Mouse (Mus musculus) CH12F3 (cell line): ENCODE measurements around the gene Etv6.

ENCODE experiments used
- in situ Hi-C: fragments of 300-500 bp; cut with MboI; formaldehyde crosslinking; loops from 2 replicates; pipeline ENCODE4 v1.14.3; 2020; ENCODE audit warnings: low sequenced_read_pairs

Etv6 gene

DNA sequence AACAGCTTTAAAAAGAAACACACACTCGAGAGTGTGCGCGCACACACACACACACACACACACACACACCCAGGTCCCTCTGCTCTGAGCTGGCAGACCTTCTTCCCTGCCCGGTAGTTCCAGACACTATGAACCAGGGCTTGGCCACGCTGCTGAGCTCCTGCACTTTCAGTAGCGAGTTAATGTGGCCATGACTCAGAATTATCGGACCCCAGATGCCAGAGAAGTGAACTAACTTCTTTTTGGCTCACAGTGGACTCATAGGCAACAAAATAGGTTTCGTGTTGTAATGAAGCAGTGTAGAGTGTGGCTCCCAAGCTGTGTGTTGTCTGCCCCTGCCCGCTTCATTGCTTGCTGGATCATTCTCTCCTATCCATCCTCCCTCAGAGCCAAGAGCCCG lies 165.1 kb downstream of the Etv6 start:
- in situ Hi-C loops: no loop called here

DNA sequence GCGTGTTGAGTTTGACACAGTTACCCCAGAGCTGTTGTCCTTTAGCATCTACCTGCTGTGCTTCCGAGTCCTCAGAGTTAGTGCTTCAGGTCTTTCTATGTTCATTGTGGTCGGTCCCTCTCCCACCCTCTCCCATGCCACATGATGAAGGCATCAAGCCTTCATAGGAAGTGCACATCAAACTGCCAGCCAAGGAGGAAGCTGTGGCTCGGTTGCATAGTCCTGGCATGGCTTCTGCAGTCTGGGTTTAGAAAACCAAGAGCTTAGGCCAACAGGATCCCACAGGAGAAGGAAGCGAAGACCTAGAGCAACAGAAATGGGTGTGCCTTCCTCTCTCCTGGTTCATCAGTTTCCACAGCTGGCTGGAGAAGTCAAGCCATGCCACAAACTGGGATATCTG lies 166.7 kb downstream of the Etv6 start:
- in situ Hi-C loops: no loop called here

DNA sequence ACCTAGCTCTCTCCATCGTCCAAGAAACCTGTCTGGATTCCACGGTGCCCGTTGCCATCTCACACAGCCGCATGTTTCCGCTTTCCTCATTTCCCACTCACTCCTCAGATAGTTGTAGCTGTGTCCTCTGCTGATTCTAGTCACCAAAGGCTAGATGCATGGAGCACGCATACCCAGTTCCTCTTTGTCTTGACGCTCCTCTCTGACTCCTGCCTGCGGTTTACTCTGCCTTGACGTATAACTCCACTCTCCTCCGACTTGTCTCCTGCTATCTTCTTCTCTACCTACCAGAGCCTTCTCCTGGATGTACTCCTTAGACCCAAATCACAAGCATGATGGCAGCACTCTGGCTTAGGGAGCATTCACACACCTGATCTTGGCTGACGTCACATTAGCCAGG lies 169.7 kb downstream of the Etv6 start:
- in situ Hi-C loops: no loop called here

DNA sequence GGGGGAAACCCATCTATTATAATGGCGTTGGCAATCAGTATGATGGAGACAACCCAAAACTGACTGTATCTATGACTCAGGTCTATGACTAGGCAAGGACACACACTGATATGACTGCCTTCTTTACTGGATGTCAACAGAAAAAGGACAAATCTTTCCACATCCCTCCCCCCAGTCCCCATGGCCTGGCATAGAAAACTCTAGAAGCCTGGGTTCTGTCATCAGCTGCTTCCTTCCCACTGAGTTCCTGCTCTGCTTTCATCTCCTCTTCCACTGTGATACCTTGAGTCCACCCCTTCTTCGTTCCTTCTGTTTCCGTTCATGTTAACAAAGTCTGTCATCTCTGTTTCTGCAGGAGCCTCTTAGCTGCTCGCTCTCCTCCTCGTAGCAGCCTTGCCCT lies 170.2 kb downstream of the Etv6 start:
- in situ Hi-C loops: no loop called here

DNA sequence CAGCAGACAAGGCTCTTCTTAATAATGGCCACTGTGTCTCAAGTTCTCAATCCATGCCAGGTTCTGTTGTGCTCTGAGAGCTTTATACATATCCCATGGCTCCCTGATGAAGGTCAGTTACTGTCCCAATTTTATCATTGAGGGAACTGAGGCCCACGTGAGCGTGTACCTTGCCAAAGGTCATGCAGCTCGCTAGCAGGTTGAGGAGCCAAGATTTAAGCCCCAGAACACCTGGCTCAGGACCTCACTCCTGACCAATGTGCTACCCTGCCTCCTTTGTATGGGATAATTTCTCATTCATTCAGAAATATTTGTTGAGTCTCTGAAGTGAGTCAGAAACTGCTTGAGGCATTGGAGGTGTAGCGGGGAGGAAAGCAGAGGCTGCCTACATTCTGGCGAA lies 170.8 kb downstream of the Etv6 start:
- in situ Hi-C loops: no loop called here

DNA sequence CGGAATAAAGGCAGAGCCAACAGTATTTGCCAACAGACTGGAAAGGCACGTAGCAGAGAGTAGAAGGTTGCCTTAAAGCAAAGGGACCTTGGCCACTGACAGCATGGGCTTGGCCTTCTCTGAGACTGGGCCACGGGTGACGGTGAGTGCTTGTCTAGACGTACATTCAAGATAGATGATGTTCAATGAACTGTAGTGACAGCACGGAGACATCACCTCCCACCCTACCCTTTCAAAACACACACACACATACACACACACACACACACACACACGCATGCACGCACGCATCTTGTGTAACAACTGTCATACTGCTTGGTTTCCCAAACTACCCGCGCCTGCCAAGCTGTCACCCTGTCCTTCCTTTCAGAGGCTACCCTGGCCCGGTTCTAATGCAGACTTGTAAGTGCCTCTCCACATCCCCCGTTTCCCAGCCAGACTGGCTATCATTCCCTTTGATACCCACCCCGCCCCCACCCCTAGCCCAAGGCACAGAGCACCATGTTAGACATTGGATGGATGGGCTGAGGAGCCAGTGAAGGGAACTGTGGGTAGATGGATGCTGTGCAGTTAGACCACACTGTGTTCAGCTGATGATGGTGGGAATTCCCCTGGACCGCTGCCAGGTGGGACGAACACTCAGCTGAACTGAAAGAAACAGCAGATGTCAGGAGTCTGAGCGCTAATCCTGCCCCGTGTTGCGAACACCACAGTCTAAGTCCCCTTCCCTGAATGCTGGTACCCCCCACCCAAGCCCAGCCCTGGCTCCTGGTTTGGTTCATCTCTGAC lies 172.1 kb downstream of the Etv6 start:
- in situ Hi-C loops: no loop called here

DNA sequence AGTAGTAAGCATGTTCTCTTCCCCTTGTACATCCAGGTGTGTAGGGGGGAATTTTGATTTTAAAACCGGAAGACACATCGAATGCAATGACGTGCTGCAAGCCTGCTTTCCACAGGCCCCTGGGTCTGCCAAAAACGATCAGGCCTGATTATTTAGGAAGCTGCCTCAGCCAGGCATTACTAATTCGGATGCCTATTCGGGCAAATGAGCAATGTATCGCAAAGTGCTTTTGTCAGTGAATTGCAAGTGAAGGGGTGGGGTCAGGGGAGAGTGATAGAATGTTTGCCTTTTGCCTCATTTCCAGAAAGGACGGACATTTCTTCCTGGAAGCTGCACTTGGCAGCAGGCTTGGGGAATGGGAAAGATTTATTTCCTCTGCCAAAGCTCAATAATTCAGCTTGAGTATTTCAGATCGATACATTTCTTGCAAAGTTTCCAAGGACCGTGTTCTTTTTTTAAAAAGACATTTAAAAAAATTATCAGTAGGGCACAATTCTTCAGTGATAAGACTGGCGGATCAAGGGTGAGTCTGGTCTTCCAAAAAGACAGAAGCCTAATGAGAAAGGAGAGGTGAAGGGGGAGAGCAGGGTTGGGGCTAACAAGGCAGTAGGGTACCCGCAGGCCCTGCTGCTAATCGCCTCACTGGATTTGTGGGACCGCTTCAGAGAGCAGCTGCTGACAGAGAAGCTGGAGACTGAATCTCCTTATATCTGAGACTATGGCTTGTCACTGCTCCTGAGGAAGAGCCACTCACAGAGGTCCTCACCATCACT lies 172.9 kb downstream of the Etv6 start:
- in situ Hi-C loops: no loop called here

DNA sequence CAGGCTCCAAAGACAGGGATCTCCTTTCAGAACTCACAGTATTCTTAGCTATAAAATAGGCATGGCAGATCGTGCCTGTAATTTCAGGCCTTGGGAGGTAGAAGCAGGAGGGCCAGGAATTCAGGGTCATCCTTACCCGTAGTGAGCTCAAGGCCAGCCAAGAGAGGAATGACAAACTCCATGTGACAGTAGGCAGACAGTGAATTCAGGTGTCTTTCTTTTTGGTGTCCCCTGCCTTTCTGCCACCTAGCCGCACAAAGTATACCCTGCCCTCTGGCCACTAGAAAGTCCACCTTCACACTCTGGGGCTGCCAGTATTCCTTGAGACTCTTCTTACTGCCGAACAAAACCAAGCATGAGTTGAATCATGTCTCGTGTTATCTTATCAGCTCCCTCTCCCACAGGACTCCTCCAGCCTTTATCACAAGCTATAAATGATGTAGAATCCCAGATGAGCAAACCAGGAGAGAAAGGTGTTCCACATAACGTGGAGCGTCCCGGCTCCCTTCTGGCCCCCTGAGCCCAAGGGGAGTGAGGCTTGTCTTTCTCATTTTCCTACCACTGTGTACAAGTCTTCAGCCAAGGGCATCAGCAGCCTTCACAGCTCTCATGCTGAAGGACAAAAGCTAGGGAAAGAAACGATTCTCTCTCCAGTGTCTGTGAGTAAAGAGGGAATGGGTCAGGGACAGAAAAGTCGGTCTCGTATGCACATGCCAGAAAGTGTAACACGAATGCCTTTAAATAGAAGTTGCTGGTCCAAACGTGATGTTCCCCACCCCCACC lies 175.4 kb downstream of the Etv6 start:
- in situ Hi-C loops: no loop called here

DNA sequence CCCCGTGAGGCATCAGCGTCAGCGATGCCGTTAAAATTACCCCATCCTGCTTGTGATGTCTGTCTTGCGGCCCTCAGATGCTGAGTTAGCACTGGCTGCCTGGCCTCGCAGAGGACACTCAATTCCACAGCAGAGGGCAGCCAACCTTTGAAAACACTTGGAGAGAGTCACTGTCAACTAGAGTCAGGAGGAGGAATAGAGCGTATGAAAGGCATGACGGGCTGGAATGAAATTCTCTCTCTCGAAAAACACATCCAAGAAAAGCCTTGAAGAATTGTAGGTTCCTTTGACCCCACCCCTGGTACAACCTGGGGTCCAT lies 175.9 kb downstream of the Etv6 start:
- in situ Hi-C loops: no loop called here

DNA sequence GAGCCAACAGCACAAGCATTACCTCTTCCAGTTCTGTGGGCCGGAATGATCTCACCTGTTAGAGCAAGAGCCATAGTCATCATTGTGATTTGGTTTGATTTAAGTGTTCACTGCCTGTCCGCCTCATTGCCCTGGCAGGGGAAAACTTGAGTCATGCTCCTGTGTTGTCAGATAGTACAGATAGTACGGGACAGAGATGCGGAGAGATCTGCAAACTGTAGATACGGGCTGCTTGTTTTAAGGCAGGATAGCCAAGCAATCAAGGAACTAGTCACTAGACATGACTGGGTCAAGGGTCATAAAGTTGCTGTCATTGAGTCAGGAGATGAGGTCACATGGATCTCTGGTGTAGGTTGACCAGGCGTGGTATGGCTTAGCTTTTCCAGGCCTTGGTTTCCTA lies 182.2 kb downstream of the Etv6 start:
- in situ Hi-C loops: no loop called here

DNA sequence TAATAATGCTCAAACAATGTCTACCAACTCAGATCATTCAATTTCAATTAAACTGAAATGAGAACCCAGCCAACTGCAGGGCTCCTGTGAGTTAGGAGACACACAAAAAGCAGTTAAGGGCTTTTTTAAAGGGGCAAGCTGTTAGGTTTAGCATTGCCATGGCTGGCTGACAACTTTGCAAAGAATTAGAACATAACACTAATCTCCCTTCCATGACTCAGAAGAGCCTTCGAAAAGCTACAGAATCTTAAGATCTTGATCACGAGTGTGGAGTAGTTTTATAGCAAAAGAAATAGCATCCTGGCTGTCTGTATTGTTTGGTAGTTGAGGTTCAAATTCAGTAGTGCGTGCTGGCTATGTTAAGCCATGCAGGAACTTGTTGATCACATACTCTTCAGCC lies 182.9 kb downstream of the Etv6 start:
- in situ Hi-C loops: no loop called here

DNA sequence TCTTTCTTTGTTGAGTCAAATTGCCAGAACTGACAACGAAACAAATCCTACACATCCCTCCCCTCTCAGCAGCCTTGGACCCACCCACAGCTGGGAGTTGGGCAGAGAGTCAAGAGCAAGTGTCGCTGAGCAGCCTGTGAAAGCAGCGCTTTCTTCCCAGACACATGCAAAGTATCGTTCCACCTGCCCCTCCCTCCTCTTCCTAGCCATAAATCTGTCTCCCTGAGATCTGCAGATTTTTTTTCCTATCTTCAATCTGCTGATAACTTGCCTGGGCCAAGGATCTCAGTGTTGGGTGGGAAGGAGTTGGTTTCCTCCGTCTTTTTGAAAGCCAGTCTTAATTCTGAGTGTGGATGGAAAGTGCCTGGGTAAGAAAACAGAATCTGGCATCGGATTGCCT lies 183.9 kb downstream of the Etv6 start:
- in situ Hi-C loops: no loop called here

DNA sequence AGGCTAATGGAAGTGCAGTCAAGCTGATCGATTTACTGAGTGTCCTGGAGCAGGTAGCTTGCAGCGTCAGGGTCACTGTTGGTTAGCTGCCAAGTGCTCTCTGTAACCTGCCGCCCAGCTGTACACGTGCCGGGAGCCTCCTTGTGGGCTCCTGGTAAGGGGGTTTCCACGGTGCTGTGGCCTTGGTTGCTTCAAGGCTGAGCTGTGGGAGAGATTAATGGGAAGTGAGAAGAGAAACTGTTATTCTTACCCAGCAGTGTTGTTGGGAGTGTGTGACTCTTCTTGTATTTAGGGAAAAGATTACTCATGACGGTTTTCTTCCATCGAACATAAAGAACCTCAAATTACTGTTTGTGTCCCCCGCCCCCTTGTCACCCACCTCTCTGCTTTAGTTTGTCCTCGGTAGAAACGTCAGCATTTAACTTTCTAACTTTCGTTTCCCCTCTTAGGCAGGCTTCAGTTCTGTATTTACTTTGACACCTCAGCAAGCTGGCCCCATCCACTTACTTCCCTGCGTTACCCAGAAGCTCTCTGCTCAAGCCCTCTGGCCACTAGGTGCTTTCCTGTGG lies 184.8 kb downstream of the Etv6 start:
- in situ Hi-C loops: no loop called here

DNA sequence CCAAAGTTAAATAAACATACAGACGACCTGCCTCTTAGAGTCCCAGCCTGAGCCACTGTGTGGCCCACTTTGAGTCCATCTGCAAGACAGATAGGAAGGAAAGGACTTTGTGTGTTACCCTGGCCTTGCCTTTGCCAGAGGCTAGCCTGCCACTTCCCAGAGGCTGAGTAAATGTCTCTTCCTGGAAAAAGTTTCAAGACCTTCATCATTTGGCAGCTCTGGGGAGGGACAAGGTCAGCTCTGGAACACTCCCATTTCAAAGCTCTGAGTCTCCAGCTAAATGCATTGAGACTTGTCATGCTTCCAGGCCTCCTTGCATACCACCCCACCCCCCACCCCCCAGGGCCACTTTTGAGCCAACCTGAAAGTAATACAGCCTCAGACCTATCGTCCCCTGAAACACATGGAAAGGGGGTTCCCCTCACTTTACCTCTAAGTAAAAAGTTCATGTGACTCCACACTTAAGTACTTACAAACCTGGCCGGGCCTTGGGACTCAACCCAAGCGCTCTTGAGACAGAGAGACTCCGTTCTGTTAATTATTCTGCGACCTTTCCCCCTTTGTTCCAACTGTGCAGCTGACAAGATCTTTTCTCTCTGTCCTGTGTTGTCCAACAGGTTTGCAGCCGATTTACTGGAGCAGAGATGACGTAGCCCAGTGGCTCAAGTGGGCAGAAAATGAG lies 186.9 kb downstream of the Etv6 start:
- in situ Hi-C loops: no loop called here

DNA sequence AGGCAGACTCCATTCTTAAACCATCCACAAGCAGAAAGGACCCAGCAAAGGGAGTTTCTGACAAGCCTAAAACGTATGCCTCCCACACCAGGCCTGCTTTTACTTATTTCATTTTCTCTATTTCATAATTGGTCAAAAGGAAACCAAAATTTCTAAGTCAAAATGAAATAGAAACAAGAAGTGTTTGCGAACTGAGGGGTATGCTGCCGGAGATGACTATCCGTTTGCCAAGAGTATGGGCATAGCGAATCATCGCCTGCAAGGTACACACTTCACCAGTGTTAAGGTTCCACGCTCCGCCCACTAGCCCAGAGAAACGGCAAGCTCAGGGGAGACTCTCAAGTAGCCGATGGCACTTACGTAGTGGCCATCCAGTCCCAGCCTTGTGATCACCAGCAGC lies 190.1 kb downstream of the Etv6 start:
- in situ Hi-C loops: no loop called here

DNA sequence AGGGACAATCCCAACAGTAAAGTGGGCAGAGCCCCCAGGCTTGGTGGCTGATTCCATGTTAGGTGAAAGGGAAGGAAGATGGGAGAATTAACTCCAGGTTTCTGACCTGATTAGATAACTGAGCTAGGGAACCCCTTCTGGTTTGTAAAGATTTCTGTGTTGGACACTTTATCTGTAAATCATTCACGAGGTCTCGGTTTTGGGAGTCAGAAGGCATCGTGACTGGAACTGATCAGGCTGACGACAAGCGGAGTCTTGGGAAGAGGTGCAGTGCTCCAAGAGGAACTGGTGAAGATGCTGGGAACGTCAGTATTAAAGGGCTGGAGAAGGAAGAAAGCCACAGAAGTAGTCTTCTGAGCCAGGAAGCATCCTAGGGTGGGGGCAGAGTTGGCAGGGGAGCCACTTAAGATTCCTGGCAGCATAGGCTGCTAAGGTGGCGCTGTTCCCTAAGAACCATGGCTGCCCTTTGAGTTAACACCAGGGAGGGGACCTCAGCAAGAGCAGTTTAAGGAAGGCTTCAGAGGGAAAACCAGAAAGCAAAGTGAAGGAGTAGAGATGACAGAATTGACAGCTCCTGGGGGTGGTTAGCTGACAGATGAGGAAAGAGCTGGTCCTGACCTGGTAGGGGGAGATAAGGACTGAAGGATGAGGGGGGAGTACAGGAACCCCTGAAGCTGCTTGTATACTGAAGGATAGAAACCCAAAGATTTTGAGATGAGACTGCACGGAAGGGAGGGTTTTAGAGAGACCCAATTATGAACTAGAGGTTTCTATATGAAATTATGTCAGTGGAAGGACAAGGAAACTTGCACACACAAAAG lies 191.1 kb downstream of the Etv6 start:
- in situ Hi-C loops: no loop called here

DNA sequence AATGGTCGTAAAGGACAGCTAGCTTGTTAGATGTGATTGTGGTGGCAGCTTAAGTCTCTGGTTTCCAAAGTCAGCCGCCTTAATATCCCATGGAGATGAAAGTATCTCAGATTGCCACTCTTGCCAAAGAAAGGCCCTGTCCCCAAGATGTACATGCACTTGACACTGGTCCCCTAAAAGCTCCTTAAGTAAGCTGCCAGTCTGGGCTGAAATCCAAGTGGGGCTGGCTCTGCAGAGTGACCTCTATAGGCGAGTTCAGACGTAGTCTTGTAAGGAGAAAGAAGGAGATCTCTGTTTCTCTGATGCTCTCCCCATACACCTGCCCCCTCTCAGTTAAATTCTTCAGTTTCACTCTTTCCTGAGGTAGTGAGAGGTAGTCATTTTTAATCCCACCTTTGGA lies 200.8 kb downstream of the Etv6 start:
- in situ Hi-C loops: no loop called here

DNA sequence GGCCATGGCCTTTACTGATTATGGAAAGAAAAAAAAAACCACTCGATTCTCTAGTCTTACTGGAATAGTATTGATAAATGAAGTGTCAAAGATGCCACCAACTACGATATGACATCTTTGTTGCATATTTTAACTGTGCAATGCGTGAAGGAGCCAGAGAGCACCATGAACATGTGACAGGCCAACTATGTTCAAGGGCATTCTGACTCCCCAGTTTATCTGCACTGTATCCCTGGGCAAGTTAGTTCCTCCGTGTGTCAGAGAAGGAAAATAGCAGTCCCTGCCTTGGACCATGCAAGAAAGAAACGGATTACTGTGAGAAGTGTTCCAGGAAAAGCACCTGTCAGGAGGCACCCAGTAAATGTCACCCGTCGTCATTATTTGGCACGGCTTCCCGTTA lies 203.0 kb downstream of the Etv6 start:
- in situ Hi-C loops: no loop called here

DNA sequence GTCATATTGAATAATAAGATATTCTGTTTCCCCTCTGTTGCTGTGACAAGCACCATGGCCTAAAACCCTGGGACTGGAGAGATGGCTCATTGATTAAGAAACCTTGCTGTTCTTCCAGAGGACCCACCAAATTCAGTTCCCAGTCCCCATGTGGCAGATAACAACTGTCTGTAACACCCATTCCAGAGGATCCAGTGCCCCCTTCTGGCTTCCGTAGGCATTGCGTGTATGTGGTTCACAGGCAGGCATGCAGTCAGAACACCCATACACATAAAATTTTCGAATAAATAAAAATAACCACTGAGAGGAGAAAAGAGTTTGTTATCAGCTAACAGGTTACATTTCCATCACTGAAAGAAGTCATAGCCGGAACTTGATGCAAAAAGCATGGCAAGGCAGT lies 205.5 kb downstream of the Etv6 start:
- in situ Hi-C loops: no loop called here

DNA sequence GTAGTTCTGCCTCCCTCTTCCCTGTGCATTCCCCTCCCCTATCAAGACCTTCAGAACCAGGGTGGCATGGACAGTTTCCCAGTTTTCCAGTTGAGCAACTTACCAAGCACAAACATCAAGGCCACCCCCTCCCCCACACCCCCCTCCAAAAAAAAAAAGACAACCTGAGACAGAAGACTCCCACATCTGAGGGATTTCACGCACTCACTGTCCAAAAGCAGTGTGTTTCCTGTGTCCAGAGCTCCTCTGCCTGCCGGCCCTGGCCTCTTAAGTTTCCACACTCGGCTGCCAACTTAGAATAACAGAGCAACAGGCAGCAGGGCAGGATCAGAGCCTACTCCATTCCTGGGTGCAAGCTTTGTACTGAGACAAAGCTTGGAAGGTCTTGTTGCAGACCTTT lies 207.6 kb downstream of the Etv6 start:
- in situ Hi-C loops: no loop called here
